Mouse (Mus musculus): ENCODE measurements around the gene Tmem123.

DNA sequence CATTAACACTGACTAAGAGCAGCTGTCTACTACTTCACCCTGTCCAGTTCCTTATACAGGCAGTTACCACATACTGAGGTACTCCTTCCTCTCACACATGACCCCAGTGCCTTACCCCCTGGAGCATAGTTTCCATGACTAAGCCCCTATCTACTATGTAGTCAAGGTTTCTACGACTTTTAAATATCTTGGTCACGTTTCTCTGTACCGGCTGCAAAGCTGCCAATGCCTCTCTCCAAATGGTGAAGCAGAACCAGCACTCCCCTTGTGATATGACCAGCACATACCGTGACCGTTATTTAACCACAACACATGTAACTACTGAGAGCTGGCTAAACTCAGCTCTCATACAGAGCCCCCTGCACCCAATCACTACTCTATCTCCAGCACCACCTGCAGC lies 61.1 kb downstream of the Tmem123 start:
- TF ChIP-seq POLR2A (IDR thresholded peaks at IDR 0.05; ENCODE audit: low read depth, low read length) = no peak
- no peak for TF ChIP-seq CTCF (IDR thresholded peaks at IDR 0.05; ENCODE audit: extremely low read depth, insufficient read depth, insufficient read length, insufficient replicate concordance)
